Mouse (Mus musculus): ENCODE measurements around the gene Chchd10. TPM values are rescaled to one million over a fixed set of nuclear protein-coding genes. Genes with fewer than 3 reads are reported as not detected.

Chchd10 gene
- total and polyA plus RNA-seq, 2 experiments from 2014 or later = 1,293 to 1,749 TPM

DNA sequence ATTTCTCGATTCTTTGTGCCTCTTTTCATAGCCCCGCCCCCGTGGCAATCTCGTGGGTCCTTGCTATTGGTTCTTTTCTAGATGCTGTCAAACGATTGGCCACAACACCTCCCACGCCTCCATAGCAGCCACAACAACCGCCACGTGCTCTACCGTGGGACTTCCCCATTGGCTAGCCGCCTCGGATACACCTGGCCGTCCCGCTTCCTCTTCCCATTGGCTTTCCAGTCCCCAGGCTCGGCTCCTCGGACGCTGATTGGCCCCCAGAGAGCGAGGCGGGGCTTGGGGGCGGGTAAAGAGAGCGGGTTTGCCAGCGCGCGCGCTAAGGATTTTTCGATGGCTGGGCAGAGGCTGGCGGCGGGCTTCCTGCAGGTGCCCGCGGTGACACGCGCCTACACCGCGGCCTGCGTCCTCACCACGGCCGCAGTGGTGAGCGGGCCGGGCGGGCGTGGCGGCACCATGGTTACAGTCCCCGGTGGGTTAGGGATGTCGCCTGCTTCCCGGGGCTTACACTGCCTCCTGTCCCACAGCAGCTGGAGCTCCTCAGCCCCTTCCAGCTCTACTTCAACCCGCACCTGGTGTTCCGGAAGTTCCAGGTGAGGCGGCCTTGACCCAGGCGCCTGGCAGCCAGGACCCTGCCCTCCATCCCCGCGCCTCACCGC is 39.7 kb upstream of the Chchd10 start, which contains the start of gene Derl3:
Gene Derl3, plus strand, starts transcription at position 325 of the 662 bp plus-strand sequence.
- Histone ChIP-seq H3K4me1 (ENCODE audit: control insufficient read depth, insufficient read depth) (peaks cover 10% of the 10 kb centered on the region), H3K27ac (ENCODE audit: low read depth) (no peak within 1 kb of the TSS), H3K27me3 (ENCODE audit: control insufficient read depth, insufficient read depth, low read length) (no peaks in the 10 kb centered on the region), H3K9ac (replicated peaks; ENCODE audit: low read depth, low read length) (no peak within 1 kb of the TSS; the same call in 1 of the 2 replicates), H3K4me3 (ENCODE audit: low read depth, low read length) (peak within 1 kb of the TSS; percentile 42), H3K36me3 (replicated peaks; ENCODE audit: control insufficient read depth, insufficient read depth, low read length) (peaks cover 26% of the 10 kb centered on the region), H3K4me2 (ENCODE audit: low read depth, low read length) (peak within 1 kb of the TSS; percentile 70), H3K9me3 (replicated peaks; ENCODE audit: control insufficient read depth, low read length) (no peaks in the 10 kb centered on the region)
- ATAC-seq (ENCODE audit: insufficient read depth, low read depth) = peak; percentile 98
- 2% methylated on average over 51 of the region's 51 CpGs for WGBS
- no peak for TF ChIP-seq EP300 (IDR thresholded peaks at IDR 0.05; ENCODE audit: low read depth)
- no peak for TF ChIP-seq CTCF (IDR thresholded peaks at IDR 0.05; ENCODE audit: low read depth)
- DNase-seq (ENCODE audit: low spot score) = peak; percentile 96

DNA sequence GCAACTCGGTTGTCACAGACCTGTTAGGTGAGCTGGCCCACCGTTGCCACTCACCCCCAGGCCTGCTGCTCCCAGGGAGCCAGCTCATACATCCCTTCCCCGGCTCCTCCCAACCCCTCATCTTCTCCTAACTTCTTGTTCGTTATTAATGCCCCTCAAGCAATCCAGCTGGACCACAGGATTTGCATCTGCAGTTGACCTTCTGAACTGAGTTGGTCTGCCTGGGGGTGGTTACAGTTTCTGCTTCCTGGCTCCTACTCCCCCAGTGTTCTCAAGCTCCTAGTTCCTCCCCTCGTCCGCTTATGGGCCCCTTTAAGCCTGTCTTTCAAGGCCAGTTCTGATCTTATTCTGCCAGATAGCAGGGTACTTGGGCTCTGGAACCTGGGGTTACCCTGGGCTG is 38.3 kb upstream of the Chchd10 start:
- Histone ChIP-seq H3K9me3 (replicated peaks; ENCODE audit: control insufficient read depth, low read length) (no peaks in the 10 kb centered on the region), H3K4me1 (ENCODE audit: control insufficient read depth, insufficient read depth) (peaks cover 24% of the 10 kb centered on the region), H3K27ac (ENCODE audit: low read depth) (no peak overlapping the region), H3K4me2 (ENCODE audit: low read depth, low read length) (no peak overlapping the region), H3K4me3 (ENCODE audit: low read depth, low read length) (no peak overlapping the region), H3K27me3 (ENCODE audit: control insufficient read depth, insufficient read depth, low read length) (no peaks in the 10 kb centered on the region), H3K9ac (replicated peaks; ENCODE audit: low read depth, low read length) (no peak overlapping the region), H3K36me3 (replicated peaks; ENCODE audit: control insufficient read depth, insufficient read depth, low read length) (peaks cover 26% of the 10 kb centered on the region)
- 76% methylated on average over 6 of the region's 6 CpGs for WGBS
- no peak for ATAC-seq (ENCODE audit: insufficient read depth, low read depth)
- TF ChIP-seq CTCF (IDR thresholded peaks at IDR 0.05; ENCODE audit: low read depth) = no peak
- no peak for TF ChIP-seq EP300 (IDR thresholded peaks at IDR 0.05; ENCODE audit: low read depth)
- no peak for DNase-seq (ENCODE audit: low spot score)

DNA sequence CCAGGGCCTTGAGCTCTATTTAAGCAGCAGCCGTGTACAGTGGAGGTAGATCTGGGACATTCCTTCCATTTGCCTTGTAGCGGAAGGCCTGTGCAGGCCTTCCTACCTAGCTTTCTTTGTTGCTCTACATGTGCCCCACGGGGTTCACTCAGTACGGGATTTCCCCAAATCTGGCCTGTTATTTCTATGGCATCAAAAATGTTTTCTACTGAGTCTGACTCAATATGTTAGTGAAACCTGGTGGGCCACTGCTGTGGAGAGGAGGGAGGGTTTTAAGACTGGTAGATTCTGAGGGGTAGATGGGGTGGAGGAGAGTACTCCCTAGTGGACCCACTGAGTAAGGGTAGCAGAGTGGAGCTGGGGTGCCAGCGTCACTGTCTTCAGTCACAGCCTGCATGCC is 37.2 kb upstream of the Chchd10 start:
- TF ChIP-seq EP300 (IDR thresholded peaks at IDR 0.05; ENCODE audit: low read depth) (no peak), CTCF (IDR thresholded peaks at IDR 0.05; ENCODE audit: low read depth) (no peak)
- peaks cover 26% of the 10 kb centered on the region for H3K36me3 ChIP-seq (replicated peaks; ENCODE audit: control insufficient read depth, insufficient read depth, low read length)
- peaks cover 26% of the 10 kb centered on the region for H3K4me1 ChIP-seq (ENCODE audit: control insufficient read depth, insufficient read depth)
- ATAC-seq (ENCODE audit: insufficient read depth, low read depth) (no peak), DNase-seq (ENCODE audit: low spot score) (no peak)
- H3K4me2 ChIP-seq (ENCODE audit: low read depth, low read length) = no peak overlapping the region
- H3K27me3 ChIP-seq (ENCODE audit: control insufficient read depth, insufficient read depth, low read length) = no peaks in the 10 kb centered on the region
- H3K9me3 ChIP-seq (replicated peaks; ENCODE audit: control insufficient read depth, low read length) = no peaks in the 10 kb centered on the region
- H3K4me3 ChIP-seq (ENCODE audit: low read depth, low read length) = no peak overlapping the region
- no peak overlapping the region for H3K9ac ChIP-seq (replicated peaks; ENCODE audit: low read depth, low read length)
- H3K27ac ChIP-seq (ENCODE audit: low read depth) = no peak overlapping the region
- 93% methylated on average over 5 of the region's 5 CpGs for WGBS

DNA sequence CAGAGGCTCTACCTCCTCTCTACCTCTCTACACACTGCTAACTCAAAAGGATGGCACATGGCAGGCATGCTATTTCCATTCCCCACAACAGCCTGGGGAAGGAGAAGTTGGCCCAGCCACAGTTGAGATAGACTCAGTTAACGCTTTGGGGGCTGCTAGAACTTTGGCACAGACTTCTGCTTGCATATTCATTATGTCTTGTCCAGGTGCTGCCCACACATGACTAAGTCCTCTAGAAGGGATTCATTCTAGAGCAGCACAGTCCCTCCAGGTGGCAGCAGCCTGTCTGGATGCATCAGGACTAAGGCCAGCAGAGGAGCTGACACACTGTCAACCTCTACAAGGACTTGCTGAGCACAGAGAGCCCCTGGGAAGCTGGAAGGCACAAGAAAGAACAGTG is 36.7 kb upstream of the Chchd10 start:
- Histone ChIP-seq H3K36me3 (replicated peaks; ENCODE audit: control insufficient read depth, insufficient read depth, low read length) (peaks cover 26% of the 10 kb centered on the region), H3K27ac (ENCODE audit: low read depth) (no peak overlapping the region), H3K4me2 (ENCODE audit: low read depth, low read length) (no peak overlapping the region), H3K27me3 (ENCODE audit: control insufficient read depth, insufficient read depth, low read length) (no peaks in the 10 kb centered on the region), H3K9me3 (replicated peaks; ENCODE audit: control insufficient read depth, low read length) (no peaks in the 10 kb centered on the region), H3K4me3 (ENCODE audit: low read depth, low read length) (no peak overlapping the region), H3K9ac (replicated peaks; ENCODE audit: low read depth, low read length) (no peak overlapping the region), H3K4me1 (ENCODE audit: control insufficient read depth, insufficient read depth) (peaks cover 26% of the 10 kb centered on the region)
- no peak for ATAC-seq (ENCODE audit: insufficient read depth, low read depth)
- WGBS = 86% methylated on average over 1 of the region's 1 CpGs
- DNase-seq (ENCODE audit: low spot score) = no peak
- TF ChIP-seq CTCF (IDR thresholded peaks at IDR 0.05; ENCODE audit: low read depth) (no peak), EP300 (IDR thresholded peaks at IDR 0.05; ENCODE audit: low read depth) (no peak)

DNA sequence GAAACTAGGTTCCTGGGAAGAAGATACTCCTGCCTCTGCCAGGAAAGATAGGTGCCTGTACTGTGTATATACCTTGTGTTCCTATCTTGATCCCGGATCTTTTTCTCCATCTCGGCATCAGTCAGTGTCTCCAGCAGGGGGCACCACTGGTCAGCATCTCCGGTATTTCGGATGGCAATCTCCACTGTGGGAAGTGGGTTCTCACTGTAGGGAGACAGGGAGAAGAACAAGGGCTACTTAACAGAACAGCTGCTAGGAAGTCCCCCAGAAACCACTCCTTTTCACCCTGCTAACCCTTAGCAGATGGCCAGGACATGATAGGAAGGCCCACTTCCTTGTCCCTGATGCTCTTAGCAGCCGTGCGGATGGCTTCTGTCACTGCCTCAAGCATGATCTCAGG is 35.6 kb upstream of the Chchd10 start:
- Histone ChIP-seq H3K27ac (ENCODE audit: low read depth) (no peak overlapping the region), H3K4me3 (ENCODE audit: low read depth, low read length) (no peak overlapping the region), H3K9me3 (replicated peaks; ENCODE audit: control insufficient read depth, low read length) (no peaks in the 10 kb centered on the region), H3K36me3 (replicated peaks; ENCODE audit: control insufficient read depth, insufficient read depth, low read length) (peaks cover 38% of the 10 kb centered on the region), H3K4me2 (ENCODE audit: low read depth, low read length) (no peak overlapping the region), H3K27me3 (ENCODE audit: control insufficient read depth, insufficient read depth, low read length) (no peaks in the 10 kb centered on the region), H3K4me1 (ENCODE audit: control insufficient read depth, insufficient read depth) (peaks cover 26% of the 10 kb centered on the region), H3K9ac (replicated peaks; ENCODE audit: low read depth, low read length) (no peak overlapping the region)
- 43% methylated on average over 6 of the region's 6 CpGs for WGBS
- peak; percentile 16 for DNase-seq (ENCODE audit: low spot score)
- no peak for ATAC-seq (ENCODE audit: insufficient read depth, low read depth)
- TF ChIP-seq EP300 (IDR thresholded peaks at IDR 0.05; ENCODE audit: low read depth) (no peak), CTCF (IDR thresholded peaks at IDR 0.05; ENCODE audit: low read depth) (peak; percentile 69)
